Mouse (Mus musculus): ENCODE results near the gene Ldb3.

Ldb3 gene

DNA sequence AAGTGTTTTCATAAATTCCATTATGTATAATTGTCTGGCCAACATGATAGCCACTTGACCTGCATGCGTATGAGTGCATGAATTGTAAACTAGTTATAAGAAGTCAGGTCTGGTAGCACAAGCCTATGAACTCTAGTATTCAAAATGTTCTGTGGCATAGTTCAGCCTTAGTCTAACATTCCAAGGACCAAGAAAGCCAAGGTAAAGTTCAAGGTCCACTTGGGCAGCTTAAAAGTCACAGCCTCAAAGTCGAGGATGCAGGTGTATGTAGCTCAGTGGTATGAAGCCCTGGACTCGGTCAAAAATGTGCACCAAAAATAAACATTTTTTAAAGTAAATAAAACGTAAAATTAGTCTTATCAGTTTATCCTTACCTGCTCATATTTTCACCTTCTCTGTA lies 75.9 kb downstream of the Ldb3 start:
- DNase-seq (ENCODE audit: extremely low read depth, low read depth), result no peak

GRCm38 (mm10) chr14:34511901-34512300 lies 76.6 kb downstream of the Ldb3 start:
- DNase-seq (ENCODE audit: extremely low read depth, low read depth), result no peak

- DNase-seq (ENCODE audit: extremely low read depth, low read depth), result no peak
Observed at GRCm38 (mm10) chr14:34508842-34509439, 79.5 kb downstream of the Ldb3 start.

DNA sequence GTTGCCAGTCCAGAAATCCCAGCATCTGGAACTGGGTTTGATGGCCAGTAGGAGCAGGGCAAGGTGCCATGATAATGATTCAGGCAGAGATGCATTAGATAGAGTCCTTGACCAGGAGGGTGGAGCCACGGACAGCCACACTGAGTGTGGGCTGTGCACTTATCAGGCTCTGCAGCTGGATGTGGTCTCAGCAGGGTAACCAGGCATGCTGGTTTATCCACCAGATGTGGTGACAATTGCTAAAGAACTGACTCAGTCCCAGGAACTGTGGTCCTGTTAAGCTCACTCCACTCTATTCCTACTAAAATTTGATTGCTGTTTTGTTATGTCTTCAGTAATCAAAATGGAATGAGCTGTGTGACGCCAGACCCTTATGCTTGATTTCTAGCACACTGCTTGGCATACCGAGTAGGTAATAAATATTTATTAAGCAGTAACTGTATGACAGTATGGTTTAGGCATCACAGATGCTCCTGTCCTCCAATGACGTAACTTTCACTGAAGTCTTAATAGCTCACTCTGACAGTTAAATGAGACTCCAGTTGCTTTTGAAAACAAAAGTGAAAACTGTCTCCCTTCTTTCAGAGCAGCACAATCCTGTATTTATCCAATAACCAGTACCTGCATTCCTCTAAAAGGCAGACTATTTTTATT lies 80.2 kb downstream of the Ldb3 start:
- DNase-seq (ENCODE audit: extremely low read depth, low read depth), result peak; percentile 38

DNA sequence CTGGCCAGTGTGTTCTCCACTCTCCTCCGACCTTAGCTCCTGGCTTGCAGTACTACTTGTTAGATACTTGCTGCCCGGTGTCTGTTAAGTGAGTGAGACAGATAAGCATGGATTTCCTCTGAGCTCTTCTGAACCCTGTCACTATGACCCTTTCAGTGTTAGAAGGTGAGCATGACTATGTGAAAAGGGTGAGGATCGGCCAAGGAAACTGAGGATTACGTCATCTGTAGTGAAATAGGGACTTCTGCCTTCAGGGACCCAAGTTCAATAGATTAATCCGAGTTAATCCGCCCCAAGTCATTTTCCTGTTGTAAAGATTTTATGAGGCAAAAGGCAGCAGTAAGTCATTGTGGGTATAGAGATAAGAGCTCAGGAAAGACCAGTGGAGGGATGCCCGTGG lies 83.2 kb downstream of the Ldb3 start:
- no peak for DNase-seq (ENCODE audit: extremely low read depth, low read depth)

- no peak for DNase-seq (ENCODE audit: extremely low read depth, low read depth)
Observed at GRCm38 (mm10) chr14:34504377-34504776, 84.1 kb downstream of the Ldb3 start.

DNA sequence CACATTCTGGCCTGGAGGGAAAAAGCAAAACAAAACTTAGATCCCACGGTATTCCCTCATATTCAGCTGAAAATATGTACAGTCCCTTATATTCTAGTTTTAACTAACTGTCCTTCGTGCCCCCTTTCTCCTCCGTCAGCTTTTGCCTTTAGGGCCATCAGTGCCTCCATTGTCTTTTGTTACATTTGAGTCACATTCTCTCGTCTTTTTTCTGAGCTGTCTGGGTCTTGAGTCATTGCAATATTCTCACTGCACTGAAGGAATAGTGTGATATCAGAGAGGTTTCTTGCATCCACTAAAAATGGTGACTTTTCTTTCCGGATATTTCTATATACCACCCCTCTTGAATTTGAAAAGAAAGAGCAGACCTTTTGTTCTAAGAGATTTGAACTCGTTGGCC lies 84.7 kb downstream of the Ldb3 start:
- no peak for DNase-seq (ENCODE audit: extremely low read depth, low read depth)

DNA sequence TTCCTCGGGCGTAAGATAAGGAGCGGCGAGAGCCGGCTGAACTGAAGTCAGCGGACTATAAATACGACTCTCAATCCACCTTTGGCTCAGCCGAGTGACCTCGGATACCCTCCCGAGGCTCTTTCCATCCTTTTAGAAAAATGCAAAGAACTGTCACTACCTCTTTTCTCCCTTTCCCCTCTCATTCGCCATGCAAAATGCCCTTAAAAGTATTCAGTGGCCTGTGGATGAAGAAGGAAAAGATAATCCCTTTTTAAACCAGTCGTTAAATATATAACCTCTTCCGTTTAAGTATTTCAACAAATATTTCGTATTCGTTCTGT lies 85.2 kb downstream of the Ldb3 start, which contains the start of gene Bmpr1a:
Gene Bmpr1a, minus strand, starts transcription at position 17 of the 323 bp plus-strand sequence.
- no peak for DNase-seq (ENCODE audit: extremely low read depth, low read depth)

GRCm38 (mm10) chr14:34502475-34503324 lies 85.8 kb downstream of the Ldb3 start:
- DNase-seq (ENCODE audit: extremely low read depth, low read depth), result no peak

DNA sequence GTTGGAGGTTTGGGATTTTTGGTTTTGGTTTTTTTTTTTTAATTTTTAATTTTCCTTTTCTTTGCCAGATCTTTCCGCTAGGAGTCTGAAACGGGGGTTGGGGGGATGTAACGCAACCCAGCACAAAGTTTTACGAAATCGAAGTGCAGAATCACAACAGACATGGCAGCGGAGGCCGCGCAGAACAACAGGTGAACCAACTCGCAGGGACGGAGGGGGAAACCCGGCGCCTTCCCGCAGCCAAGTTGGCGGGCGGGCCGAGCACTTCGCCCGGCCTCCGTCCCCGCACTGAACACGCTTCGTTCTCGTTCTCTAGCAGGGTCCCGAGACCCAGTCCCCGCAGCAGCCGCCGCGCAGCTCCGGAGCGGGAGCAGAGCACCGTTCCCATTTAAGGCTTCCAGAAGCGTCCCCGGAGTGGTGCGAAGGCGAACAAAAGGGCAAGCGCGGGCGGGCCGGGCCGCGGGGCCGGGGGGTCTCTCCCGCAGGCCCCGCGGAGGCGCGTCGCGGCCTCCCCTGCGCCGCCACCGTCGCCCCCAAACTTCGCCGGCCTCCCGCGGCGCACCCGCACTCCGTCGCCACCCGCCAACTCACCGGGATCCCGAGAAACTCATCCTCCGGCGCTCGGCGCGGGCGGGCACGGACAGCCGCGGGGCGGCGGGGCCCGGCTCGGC lies 86.5 kb downstream of the Ldb3 start:
- no peak for DNase-seq (ENCODE audit: extremely low read depth, low read depth)

GRCm38 (mm10) chr14:34501447-34501803 lies 87.1 kb downstream of the Ldb3 start:
- DNase-seq (ENCODE audit: extremely low read depth, low read depth), result no peak

DNA sequence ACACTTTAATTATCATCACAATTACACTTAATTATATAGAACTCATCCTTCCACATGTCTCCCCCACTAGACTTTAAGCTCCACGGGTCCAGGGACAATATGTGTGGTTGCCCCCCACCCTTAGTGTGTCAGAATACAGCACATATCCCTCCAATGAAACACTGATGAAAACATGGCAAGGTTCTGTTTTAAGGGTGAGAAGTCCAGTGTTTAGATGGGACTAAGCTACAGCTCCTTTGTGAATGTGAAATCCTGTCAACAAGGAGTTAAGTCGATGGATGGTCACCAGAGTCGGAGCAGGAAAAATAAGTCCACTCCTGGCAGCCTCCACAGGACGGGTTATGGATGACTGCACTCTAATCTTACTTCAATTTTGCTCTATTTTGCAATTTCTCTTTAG lies 88.2 kb downstream of the Ldb3 start:
- DNase-seq (ENCODE audit: extremely low read depth, low read depth), result no peak

- no peak for DNase-seq (ENCODE audit: extremely low read depth, low read depth)
Observed at GRCm38 (mm10) chr14:34499664-34500063, 88.8 kb downstream of the Ldb3 start.

- DNase-seq (ENCODE audit: extremely low read depth, low read depth), result no peak
Observed at GRCm38 (mm10) chr14:34497346-34497745, 91.1 kb downstream of the Ldb3 start.

GRCm38 (mm10) chr14:34493682-34494081 lies 94.8 kb downstream of the Ldb3 start:
- no peak for DNase-seq (ENCODE audit: extremely low read depth, low read depth)

DNA sequence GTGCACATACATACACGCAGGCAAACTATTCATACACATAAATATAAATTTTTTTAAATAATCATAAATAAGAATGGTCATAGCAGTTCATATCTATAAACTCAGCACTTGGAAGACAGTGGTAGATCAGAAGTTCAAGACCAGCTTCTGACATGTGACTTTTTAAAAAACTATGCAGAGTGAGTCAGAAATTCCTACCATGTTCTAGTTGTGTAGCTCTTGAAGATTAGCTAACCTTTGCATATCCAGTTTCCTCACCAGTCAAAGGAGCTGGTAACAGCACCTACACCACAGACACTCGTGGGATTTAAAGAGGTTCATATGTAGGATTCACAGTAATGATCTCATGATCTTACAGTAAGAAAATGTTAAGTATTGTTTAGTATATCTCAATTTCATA lies 95.8 kb downstream of the Ldb3 start:
- DNase-seq (ENCODE audit: extremely low read depth, low read depth), result no peak

DNA sequence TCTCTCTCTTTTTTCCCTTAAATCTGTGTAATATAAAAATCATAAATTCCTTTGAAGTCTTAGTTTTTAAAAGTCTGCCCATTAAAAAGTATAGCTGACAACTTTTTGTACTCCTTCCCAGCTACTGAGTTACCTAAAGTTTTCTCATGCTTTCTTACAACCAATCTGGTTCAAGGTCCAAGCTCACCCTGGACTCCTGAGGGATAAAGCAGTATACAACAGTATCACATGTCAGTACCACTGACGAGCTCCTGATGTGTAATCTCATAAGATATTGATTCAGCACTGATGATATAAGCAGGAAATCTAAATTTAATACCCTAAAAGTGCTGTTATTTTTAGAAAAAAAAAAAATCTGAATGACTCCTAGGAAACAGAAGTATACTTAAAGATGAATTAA lies 97.5 kb downstream of the Ldb3 start:
- DNase-seq (ENCODE audit: extremely low read depth, low read depth), result no peak

GRCm38 (mm10) chr14:34489928-34490327 lies 98.6 kb downstream of the Ldb3 start:
- no peak for DNase-seq (ENCODE audit: extremely low read depth, low read depth)

DNA sequence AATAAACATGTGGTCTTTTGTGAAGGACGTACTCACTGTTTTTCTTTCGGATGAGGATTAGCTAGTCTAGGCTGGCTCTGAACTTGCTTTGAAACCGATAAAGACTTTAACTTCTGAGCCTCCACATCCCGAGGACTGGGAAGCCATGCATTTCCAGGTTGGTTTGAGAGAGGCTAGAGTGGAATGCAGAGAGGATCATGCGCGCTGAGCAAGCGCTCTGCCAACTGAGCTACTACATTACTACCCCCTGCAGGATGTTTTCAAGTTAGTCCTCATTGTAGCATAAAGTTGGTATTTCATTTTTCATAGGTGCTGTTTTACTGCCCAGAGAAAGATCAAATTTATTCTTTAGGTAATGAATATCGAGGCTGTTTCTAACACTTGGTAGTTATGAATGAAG lies 102.3 kb downstream of the Ldb3 start:
- DNase-seq (ENCODE audit: extremely low read depth, low read depth), result no peak

GRCm38 (mm10) chr14:34483469-34484341 lies 104.8 kb downstream of the Ldb3 start:
- no peak for DNase-seq (ENCODE audit: extremely low read depth, low read depth)

Measured in MEL-GATA-1-ER (cell line).